Mouse (Mus musculus) lung, postnatal 0 days (tissue): ENCODE data around the gene Ucp1.

Source experiments
- CTCF ChIP-seq: IDR thresholded peaks from 2 replicates; pipeline ENCODE4 v1.5.1; 2016; ENCODE audit warnings: antibody characterized with exemption, mild to moderate bottlenecking
- EP300 ChIP-seq: IDR thresholded peaks from 2 replicates; pipeline ENCODE4 v1.6.1; 2016; ENCODE audit warnings: antibody characterized with exemption, mild to moderate bottlenecking, control low read depth

- TF ChIP-seq CTCF (no peak), EP300 (no peak)
Measured at GRCm38 (mm10) chr8:83250858-83251257, 39.3 kb upstream of the Ucp1 start.
